Mouse (Mus musculus) NIH3T3 (cell line): ENCODE measurements around the gene Tmem95.

Experiments
- DNase-seq: peaks from one replicate; pipeline ENCODE4 v3.0.0-alpha.2; 2012; ENCODE audit warnings: low read depth

Gene Tmem95

GRCm38 (mm10) chr11:69910781-69911560 lies 33.2 kb upstream of the Tmem95 start:
- no peak for DNase-seq

DNA sequence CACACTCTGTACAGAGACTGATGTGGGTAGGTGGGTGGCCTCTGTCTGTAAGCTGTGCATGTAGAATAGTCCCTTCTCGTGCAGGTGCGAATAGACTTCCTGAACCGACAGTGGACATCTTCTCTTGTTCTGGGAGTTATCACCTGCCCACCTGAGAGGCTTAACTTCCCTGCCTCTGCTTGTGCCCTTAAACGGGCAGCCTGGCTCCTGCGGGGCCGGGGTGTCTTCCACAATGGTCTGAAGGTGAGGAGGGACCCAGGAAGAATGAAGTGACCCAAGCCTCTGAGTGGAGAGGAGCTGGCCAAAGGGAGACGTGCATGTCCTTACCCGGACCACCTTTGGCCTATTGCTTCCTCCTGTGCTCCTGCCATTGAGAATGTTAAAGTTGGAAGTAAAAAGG lies 32.4 kb upstream of the Tmem95 start:
- no peak for DNase-seq

DNA sequence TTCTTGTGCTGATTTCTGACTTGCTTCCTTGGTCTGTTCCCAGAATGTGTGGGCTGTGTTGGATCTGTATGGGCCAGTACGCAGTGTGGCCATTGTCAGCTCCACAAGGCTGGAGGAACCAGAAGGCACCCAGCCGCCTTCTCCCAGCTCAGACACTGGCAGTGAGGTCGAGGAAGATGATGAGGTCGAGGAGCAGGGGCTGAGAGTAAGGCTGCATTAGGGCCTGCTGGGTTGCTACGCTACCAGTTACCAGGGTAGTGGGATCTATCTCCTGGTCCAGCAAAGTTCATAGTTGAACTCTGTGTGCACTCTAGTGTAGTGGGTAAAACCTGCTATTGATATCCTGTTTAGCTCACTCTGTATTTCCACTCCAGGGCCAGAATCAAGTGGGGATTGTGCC lies 31.4 kb upstream of the Tmem95 start:
- DNase-seq: no peak

DNA sequence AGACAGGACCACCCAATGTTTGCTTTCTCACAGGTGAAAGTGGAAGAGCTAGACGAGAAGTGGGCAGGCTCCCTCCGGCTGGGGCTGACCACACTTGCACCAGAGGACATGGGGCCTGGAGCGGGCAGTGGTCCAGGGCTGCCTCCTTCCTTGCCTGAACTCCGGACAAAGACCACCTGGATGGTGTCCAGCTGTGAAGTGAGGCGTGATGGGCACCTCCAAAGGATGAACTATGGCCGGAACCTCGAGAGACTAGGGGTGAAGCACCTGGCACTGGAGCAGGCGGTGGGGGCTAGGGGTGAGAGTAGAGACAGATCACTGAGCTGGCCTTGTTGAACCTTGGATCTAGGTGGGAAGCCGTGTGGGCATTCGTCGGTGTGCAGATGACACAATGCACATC lies 30.8 kb upstream of the Tmem95 start:
- DNase-seq: no peak

GRCm38 (mm10) chr11:69904311-69904710 lies 26.5 kb upstream of the Tmem95 start:
- no peak for DNase-seq

DNA sequence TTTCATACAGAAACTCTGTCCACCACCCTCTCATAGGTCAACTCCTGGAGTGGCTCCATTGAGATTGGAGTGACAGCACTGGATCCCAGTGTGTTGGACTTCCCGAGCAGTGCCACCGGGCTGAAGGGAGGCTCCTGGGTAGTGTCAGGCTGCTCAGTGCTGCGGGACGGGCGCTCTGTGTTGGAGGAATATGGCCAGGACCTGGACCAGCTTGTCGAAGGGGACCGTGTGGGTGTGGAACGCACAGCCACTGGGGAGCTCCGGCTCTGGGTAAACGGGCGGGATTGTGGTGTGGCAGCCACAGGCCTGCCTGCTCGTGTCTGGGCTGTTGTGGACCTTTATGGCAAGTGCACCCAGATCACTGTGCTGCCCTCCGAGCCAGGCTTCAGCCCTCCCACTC lies 25.2 kb upstream of the Tmem95 start:
- no peak for DNase-seq

GRCm38 (mm10) chr11:69901993-69902392 lies 24.2 kb upstream of the Tmem95 start:
- peak; percentile 41 for DNase-seq

GRCm38 (mm10) chr11:69901406-69901846 lies 23.6 kb upstream of the Tmem95 start:
- peak; percentile 97 for DNase-seq

- DNase-seq: peak; percentile 95
These were observed 22.9 kb upstream of the Tmem95 start, which contains the start of the genes 2810408A11Rik and Neurl4 for GRCm38 (mm10) chr11:69900471-69901405. Gene 2810408A11Rik (minus strand): TSS chr11:69900987. Gene Neurl4 (plus strand): TSS chr11:69901072.

DNA sequence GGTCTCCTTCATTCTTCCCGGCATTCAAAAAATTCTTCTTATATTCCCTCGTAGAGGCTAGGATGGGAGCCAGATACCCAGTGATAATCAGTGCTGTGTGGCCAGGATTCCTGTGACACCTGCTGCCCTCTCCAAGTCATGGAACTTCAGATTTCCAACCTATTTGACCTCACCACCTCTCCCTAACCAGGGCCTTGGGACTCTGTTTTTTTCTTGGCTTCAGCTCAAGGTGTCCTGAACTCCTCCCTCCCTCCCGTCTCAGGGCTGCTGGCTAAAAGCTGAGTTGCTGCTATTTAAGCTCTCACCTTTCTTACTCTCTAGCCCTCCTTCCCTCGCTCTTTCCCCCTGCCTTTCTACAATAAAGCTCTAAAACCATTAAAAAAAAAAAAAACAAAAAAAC lies 22.1 kb upstream of the Tmem95 start:
- DNase-seq: no peak

GRCm38 (mm10) chr11:69895291-69895690 lies 17.5 kb upstream of the Tmem95 start, which contains the start of gene Acap1:
Gene Acap1 (minus strand): TSS chr11:69895539.
- DNase-seq: no peak

DNA sequence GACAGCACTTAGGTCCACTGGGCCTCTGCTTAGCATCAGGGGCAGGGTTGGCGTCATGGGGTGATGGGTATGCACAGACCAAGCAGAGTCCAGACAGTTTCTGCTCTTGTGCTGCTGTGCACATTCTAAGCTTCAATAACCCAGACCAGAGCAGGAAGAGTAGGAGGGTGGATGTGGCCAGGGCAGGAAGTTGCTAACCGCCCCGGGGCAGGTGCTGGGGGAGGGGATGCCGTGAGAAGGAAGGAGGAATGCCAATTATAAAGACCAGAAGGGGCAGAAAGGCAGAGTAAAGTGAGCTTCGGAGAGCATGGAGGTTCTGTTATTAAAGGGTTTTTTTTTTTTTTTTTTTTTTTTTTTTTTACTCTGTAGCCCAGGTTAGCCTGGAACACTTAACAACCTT lies 16.9 kb upstream of the Tmem95 start:
- DNase-seq: no peak

- no peak for DNase-seq
These were observed 13.7 kb upstream of the Tmem95 start for GRCm38 (mm10) chr11:69891482-69891881.

DNA sequence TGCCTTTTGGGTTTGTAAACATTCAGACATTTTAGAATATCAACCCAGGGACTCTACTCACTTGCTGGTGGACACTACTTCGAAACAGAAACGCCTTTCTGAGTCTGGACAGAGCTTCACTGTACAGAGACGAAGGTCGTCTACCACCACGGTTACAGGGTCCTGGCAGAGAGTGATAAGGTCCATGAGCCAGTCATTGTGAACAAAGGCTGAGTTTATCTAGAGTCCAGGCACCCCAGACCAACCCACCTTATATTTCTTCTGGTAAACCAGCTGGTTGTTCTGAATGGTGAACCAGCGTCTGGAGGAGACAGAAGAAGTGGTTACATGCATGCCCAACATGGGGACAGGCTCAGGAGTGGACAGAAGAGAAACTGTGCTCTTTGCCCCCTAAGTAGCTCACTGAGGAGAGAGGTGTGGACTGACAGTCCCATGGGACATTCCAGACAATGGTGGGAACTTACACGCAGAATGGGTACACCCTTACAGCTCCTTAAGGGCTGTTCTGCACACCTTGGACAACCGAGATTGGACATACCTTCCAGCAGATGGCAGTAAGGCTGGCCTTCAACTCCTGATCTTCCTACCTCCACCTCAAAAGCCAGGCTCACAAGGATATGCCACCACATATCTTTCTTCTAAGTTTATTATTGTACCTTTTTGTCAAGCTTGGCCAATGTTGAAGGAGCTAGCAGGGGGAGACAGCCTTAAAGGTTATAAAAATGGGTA lies 9.3 kb upstream of the Tmem95 start:
- DNase-seq: peak; percentile 29

- no peak for DNase-seq
These were observed 6.8 kb upstream of the Tmem95 start for GRCm38 (mm10) chr11:69884663-69885062.

- DNase-seq: no peak
These were observed 6.4 kb upstream of the Tmem95 start for GRCm38 (mm10) chr11:69884240-69884639.

GRCm38 (mm10) chr11:69883527-69884151 lies 5.8 kb upstream of the Tmem95 start:
- peak; percentile 44 for DNase-seq

DNA sequence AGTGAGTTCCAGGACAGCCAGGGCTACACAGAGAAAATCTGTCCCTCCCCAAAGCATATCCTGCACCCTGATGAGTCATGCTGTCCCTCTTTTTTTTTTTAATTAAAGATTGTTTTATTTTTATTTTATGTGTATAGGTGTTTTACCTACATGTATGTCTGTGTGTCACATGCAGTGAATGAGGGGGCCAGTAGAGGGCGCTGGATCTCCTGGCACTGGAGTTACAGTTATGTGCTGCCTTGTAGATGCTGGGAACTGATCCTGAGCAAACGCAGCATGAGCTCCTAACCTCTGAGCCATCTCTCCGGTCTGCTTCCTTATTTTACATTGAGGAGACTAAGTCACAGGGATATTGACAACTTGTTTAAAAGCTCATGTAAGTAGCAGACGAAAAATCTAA lies 5.2 kb upstream of the Tmem95 start:
- DNase-seq: peak; percentile 50

DNA sequence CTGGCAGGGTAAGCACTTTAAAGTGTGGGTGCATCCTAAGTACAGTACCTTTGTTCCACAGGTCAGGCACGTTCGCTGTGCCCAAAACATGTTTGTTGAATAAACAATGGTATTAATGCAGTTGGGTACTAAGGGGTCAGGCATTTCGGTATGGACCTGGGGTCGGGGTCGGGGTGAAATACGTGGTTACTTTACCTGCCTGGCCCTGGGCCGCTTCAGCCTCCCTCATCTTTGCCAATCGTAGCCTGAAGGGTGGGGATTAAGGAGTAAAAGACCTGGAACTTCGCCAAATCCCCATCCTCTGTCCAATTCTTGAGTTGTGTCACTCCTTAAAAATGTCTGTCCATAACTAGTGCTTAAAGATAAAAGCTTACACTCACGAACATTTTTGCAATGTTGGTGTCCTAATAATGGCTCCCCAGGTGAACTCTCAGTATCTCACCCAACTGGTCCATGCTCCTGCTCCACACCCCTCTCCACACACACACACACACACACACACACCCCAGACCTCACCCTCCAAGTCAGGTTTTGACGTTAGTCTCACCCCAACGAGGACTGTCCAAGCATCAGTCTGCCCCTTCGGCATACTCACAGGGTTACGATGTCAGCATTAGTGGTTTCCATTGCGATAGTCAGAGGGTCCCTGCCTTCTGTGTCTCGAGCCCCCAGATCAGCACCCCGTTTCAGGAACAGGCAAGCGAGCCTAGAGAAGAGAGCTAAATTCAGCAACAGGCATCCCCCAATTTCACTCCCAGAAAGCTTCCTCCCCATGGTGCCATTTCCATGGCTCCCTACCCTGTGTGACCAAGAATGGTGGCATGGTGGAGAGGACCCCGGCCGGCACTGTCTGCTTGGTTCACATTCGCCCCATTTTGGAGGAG lies 4.2 kb upstream of the Tmem95 start:
- no peak for DNase-seq

GRCm38 (mm10) chr11:69880853-69881603 lies 3.2 kb upstream of the Tmem95 start, which contains the start of gene Kctd11:
Gene Kctd11 (minus strand): TSS chr11:69881406.
- DNase-seq: peak; percentile 80
